Mouse (Mus musculus) midbrain, embryonic 11.5 days (tissue): Measurements from ENCODE around the gene Rnf24. TPM values are rescaled to one million over a fixed set of nuclear protein-coding genes. Genes with fewer than 3 reads are reported as not detected.
"Not testable (repeated sequence)": the region's sequence is repeated elsewhere in the genome, so short reads cannot be mapped to it uniquely, and the experiment has no call there.

Source experiments
- ATAC-seq: fragments of 200-750 bp; cut with Nextera tagmentation; 2 replicates; pipeline ENCODE4 v1.8.0; 2017; ENCODE audit warnings: moderate TSS enrichment, moderate library complexity; ENCODE audit not compliant: low FRiP score
- DNase-seq: peaks from one replicate; pipeline ENCODE4 v3.0.0; 2015; ENCODE audit warnings: low spot score; ENCODE audit errors: missing footprints
- H3K27ac ChIP-seq: fragments of 300-500 bp; sonication (generic); 2 replicates; pipeline ENCODE4 v1.5.1; 2014; ENCODE audit warnings: low read depth, low read length
- H3K27me3 ChIP-seq: fragments of 300-500 bp; sonication (generic); 2 replicates; pipeline ENCODE4 v1.6.1; 2014; ENCODE audit warnings: mild to moderate bottlenecking, low read length, moderate library complexity, mixed read lengths; ENCODE audit not compliant: control insufficient read depth, insufficient read depth
- H3K36me3 ChIP-seq: fragments of 300-500 bp; sonication (generic); 2 replicates; pipeline ENCODE4 v1.6.1; 2014; ENCODE audit warnings: mild to moderate bottlenecking, low read length, moderate library complexity, mixed read lengths; ENCODE audit not compliant: control insufficient read depth, insufficient read depth
- H3K4me1 ChIP-seq: fragments of 300-500 bp; sonication (generic); 2 replicates; pipeline ENCODE4 v1.6.1; 2014; ENCODE audit warnings: low read length; ENCODE audit not compliant: control insufficient read depth, insufficient read depth
- H3K4me2 ChIP-seq: fragments of 300-500 bp; sonication (generic); 2 replicates; pipeline ENCODE4 v1.6.1; 2014; ENCODE audit warnings: mild to moderate bottlenecking, moderate library complexity
- H3K4me3 ChIP-seq: fragments of 300-500 bp; sonication (generic); 2 replicates; pipeline ENCODE4 v1.5.1; 2014; ENCODE audit warnings: low read depth, low read length
- H3K9ac ChIP-seq: fragments of 300-500 bp; sonication (generic); 2 replicates; pipeline ENCODE4 v1.6.1; 2014; ENCODE audit warnings: low read length
- H3K9me3 ChIP-seq: fragments of 300-500 bp; sonication (generic); 2 replicates; pipeline ENCODE4 v1.6.1; 2016; ENCODE audit warnings: low read length; ENCODE audit not compliant: control insufficient read depth
- WGBS: fragments of 180-500 bp; shearing (Covaris S2); extraction: QIAGEN DNeasy Blood & Tissue Kit; methylation state at CpG from one replicate; pipeline ENCODE4 v1.1.7; 2014; 5-methylcytosine and 5-hydroxymethylcytosine counted together
- polyA plus RNA-seq: library from polyadenylated mRNA; unstranded; fragments of >200 nt; fragmentation: Nextera tagmentation; extraction: Ambion mirVana; gene quantifications from 2 replicates; pipeline ENCODE4 v1.2.1, GENCODE M21; 2014

Rnf24 gene
- polyA plus RNA-seq, 1 experiment from 2014 or later: 9.2 TPM

- Histone ChIP-seq H3K9me3 (peaks cover 7% of the 10 kb centered on the region; the same call in 1 of the 2 replicates), H3K36me3 (no peaks in the 10 kb centered on the region), H3K27ac (no peak overlapping the region), H3K4me3 (no peak overlapping the region), H3K4me1 (no peaks in the 10 kb centered on the region), H3K9ac (no peak overlapping the region), H3K4me2 (no peak overlapping the region), H3K27me3 (no peaks in the 10 kb centered on the region)
- DNase-seq (no peak), ATAC-seq (no peak)
- 90% methylated on average over 6 of the region's 6 CpGs for WGBS
Observed at GRCm38 (mm10) chr2:131319401-131319800, 33.3 kb downstream of the Rnf24 start.

GRCm38 (mm10) chr2:131316167-131316566 lies 36.5 kb downstream of the Rnf24 start:
- Histone ChIP-seq H3K9ac (no peak overlapping the region), H3K4me1 (no peaks in the 10 kb centered on the region), H3K36me3 (no peaks in the 10 kb centered on the region), H3K27ac (no peak overlapping the region), H3K9me3 (peaks cover 7% of the 10 kb centered on the region; the same call in 1 of the 2 replicates), H3K4me2 (no peak overlapping the region), H3K4me3 (no peak overlapping the region), H3K27me3 (no peaks in the 10 kb centered on the region)
- no peak for ATAC-seq
- DNase-seq: no peak
- 85% methylated on average over 2 of the region's 2 CpGs for WGBS

- no peak overlapping the region for H3K4me2 ChIP-seq
- no peak for DNase-seq
- ATAC-seq: no peak
- no peaks in the 10 kb centered on the region; the same call in 1 of the 2 replicates for H3K36me3 ChIP-seq
- H3K4me1 ChIP-seq: no peaks in the 10 kb centered on the region
- no peak overlapping the region for H3K9ac ChIP-seq
- H3K27ac ChIP-seq: no peak overlapping the region
- H3K9me3 ChIP-seq: no peaks in the 10 kb centered on the region
- no peaks in the 10 kb centered on the region for H3K27me3 ChIP-seq
- 80% methylated on average over 6 of the region's 6 CpGs for WGBS
- H3K4me3 ChIP-seq: no peak overlapping the region
Observed at GRCm38 (mm10) chr2:131309296-131309695, 43.4 kb downstream of the Rnf24 start.

GRCm38 (mm10) chr2:131307822-131308221 lies 44.9 kb downstream of the Rnf24 start:
- WGBS: 50% methylated on average over 2 of the region's 2 CpGs
- Histone ChIP-seq H3K27me3 (no peaks in the 10 kb centered on the region), H3K9ac (no peak overlapping the region), H3K9me3 (no peaks in the 10 kb centered on the region), H3K4me1 (no peaks in the 10 kb centered on the region), H3K27ac (no peak overlapping the region), H3K4me3 (no peak overlapping the region), H3K4me2 (no peak overlapping the region), H3K36me3 (peaks cover 1% of the 10 kb centered on the region; the same call in 1 of the 2 replicates)
- ATAC-seq (no peak), DNase-seq (no peak)

- Histone ChIP-seq H3K4me2 (no peak overlapping the region), H3K4me1 (no peaks in the 10 kb centered on the region), H3K27ac (no peak overlapping the region), H3K36me3 (peaks cover 5% of the 10 kb centered on the region), H3K27me3 (no peaks in the 10 kb centered on the region), H3K4me3 (no peak overlapping the region), H3K9ac (no peak overlapping the region), H3K9me3 (no peaks in the 10 kb centered on the region)
- DNase-seq (no peak), ATAC-seq (no peak)
- 85% methylated on average over 5 of the region's 5 CpGs for WGBS
Observed at GRCm38 (mm10) chr2:131307391-131307790, 45.3 kb downstream of the Rnf24 start.

- H3K4me3 ChIP-seq, H3K4me2 ChIP-seq, DNase-seq, H3K27ac ChIP-seq, H3K36me3 ChIP-seq, H3K27me3 ChIP-seq, ATAC-seq, H3K9ac ChIP-seq, H3K9me3 ChIP-seq, H3K4me1 ChIP-seq: not testable (repeated sequence)
- 92% methylated on average over 1 of the region's 1 CpGs for WGBS
Observed at GRCm38 (mm10) chr2:131305226-131305625, 47.5 kb downstream of the Rnf24 start.

- ATAC-seq (no peak), DNase-seq (no peak)
- WGBS: 89% methylated on average over 9 of the region's 9 CpGs
Observed at GRCm38 (mm10) chr2:131304497-131304896, 48.2 kb downstream of the Rnf24 start.

GRCm38 (mm10) chr2:131301635-131302034 lies 51.1 kb downstream of the Rnf24 start:
- Histone ChIP-seq H3K4me1 (no peaks in the 10 kb centered on the region), H3K4me2 (no peak overlapping the region), H3K9me3 (no peaks in the 10 kb centered on the region), H3K27ac (no peak overlapping the region), H3K4me3 (no peak overlapping the region), H3K9ac (no peak overlapping the region), H3K36me3 (peaks cover 17% of the 10 kb centered on the region), H3K27me3 (no peaks in the 10 kb centered on the region)
- DNase-seq (no peak), ATAC-seq (no peak)

More at GRCm38 (mm10) chr2:131304497-131304896, 48.2 kb downstream of the Rnf24 start:
- H3K9me3 ChIP-seq: no peaks in the 10 kb centered on the region
- H3K4me1 ChIP-seq: no peaks in the 10 kb centered on the region
- no peaks in the 10 kb centered on the region for H3K27me3 ChIP-seq
- no peak overlapping the region for H3K4me2 ChIP-seq
- H3K4me3 ChIP-seq: no peak overlapping the region
- H3K27ac ChIP-seq: no peak overlapping the region
- H3K9ac ChIP-seq: no peak overlapping the region
- H3K36me3 ChIP-seq: peaks cover 9% of the 10 kb centered on the region

- WGBS: 86% methylated on average over 2 of the region's 2 CpGs
Observed at GRCm38 (mm10) chr2:131300485-131300884, 52.2 kb downstream of the Rnf24 start.

More at GRCm38 (mm10) chr2:131300485-131300884, 52.2 kb downstream of the Rnf24 start:
- no peaks in the 10 kb centered on the region for H3K4me1 ChIP-seq
- no peaks in the 10 kb centered on the region for H3K9me3 ChIP-seq
- H3K4me2 ChIP-seq: no peak overlapping the region
- no peak overlapping the region for H3K4me3 ChIP-seq
- H3K27me3 ChIP-seq: no peaks in the 10 kb centered on the region
- no peak overlapping the region for H3K27ac ChIP-seq
- no peak for DNase-seq
- no peak for ATAC-seq
- H3K9ac ChIP-seq: no peak overlapping the region
- H3K36me3 ChIP-seq: peaks cover 26% of the 10 kb centered on the region
